Mouse (Mus musculus): ENCODE measurements around the gene Rbms3.

DNA sequence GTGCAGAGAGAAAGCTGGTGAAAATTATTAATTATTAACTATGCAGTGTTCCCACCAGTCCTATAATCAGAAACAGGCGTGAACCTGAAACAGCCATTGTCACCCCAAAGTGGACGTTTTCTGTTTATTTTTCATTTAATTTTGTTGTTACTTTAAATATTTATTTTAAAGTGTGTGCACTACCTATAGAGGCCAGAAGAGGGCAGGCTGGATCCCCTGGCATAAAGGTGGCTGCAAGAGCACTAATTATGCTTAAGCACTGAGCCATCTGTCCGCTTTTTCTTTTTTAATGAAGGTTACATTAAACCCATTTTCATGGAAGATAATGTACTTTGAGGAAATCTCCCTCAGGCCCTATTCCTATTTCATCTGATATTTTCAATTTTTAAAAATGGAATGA lies 563.2 kb downstream of the Rbms3 start:
- TF ChIP-seq CTCF (IDR thresholded peaks at IDR 0.05) (peak; percentile 59), EP300 (IDR thresholded peaks at IDR 0.05) (no peak)
